Comparison of ENCODE assay signal across 9 mouse cellular contexts in genomic region chr13:51842191-51842590, GRCm38 (mm10). TPM values are rescaled to one million over a fixed set of nuclear protein-coding genes. Genes with fewer than 3 reads are reported as not detected.
DNase-seq lines count a peak whose midpoint lies in the region; ATAC-seq lines count a peak whose summit lies in the region.
"Had no signal": no experiment of that assay in that cellular context is flagged by ENCODE, and none has a peak within 500 bp of the region (broad histone marks: within the 10 kb centered on the region; RNA-seq: fewer than 3 reads in every experiment).

No protein-coding gene starts in this region.

- 9% methylated on average over 5 of the region's 5 CpGs for WGBS in liver, embryonic 11.5 days
- WGBS in hindbrain, embryonic 12.5 days, result 7% methylated on average over 5 of the region's 5 CpGs
- 5% methylated on average over 5 of the region's 5 CpGs for WGBS in midbrain, embryonic 14.5 days

- peak overlapping the region; percentile 94 for H3K27ac ChIP-seq in liver, embryonic 11.5 days (ENCODE audit: low read depth, low read length)
- H3K27ac ChIP-seq in hindbrain, embryonic 12.5 days, result no peak overlapping the region
- H3K27ac ChIP-seq in midbrain, embryonic 14.5 days (replicated peaks; ENCODE audit: low read depth, low read length), result no peak overlapping the region

- DNase-seq in liver, embryonic 11.5 days (ENCODE audit: low spot score), result no peak
- DNase-seq in liver, result no peak
- DNase-seq in embryo, embryonic 11 days, result peak; percentile 70
- DNase-seq in midbrain, embryonic 14.5 days, result peak; percentile 54
- DNase-seq in gastrocnemius, postnatal 10 days, result no peak
- no peak for DNase-seq in adrenal gland, adult 18-20 months (ENCODE audit: low spot score in 2 of 2)
- no peak for DNase-seq in adrenal gland, postnatal 10 days
- DNase-seq: heart, postnatal 14 days had no signal

- peaks cover 2% of the 10 kb centered on the region; the same call in 1 of the 2 replicates for H3K27me3 ChIP-seq in liver, embryonic 11.5 days (replicated peaks; ENCODE audit: control insufficient read depth, insufficient read depth, low read length)
- peaks cover 69% of the 10 kb centered on the region for H3K27me3 ChIP-seq in hindbrain, embryonic 12.5 days
- H3K27me3 ChIP-seq in midbrain, embryonic 14.5 days (ENCODE audit: control insufficient read depth, insufficient read depth, low read length), result peaks cover 40% of the 10 kb centered on the region

- peak overlapping the region; percentile 32 for H3K4me3 ChIP-seq in liver, embryonic 11.5 days (ENCODE audit: low read depth, low read length)
- no peak overlapping the region for H3K4me3 ChIP-seq in hindbrain, embryonic 12.5 days
- no peak overlapping the region for H3K4me3 ChIP-seq in midbrain, embryonic 14.5 days (replicated peaks; ENCODE audit: low read depth, low read length)

- ATAC-seq in liver, embryonic 11.5 days (replicated peaks; ENCODE audit: low FRiP score), result no peak
- ATAC-seq in hindbrain, embryonic 12.5 days (ENCODE audit: low FRiP score), result no peak
- no peak for ATAC-seq in midbrain, embryonic 14.5 days (ENCODE audit: low FRiP score, low TSS enrichment)

- H3K9me3 ChIP-seq in liver, embryonic 11.5 days (ENCODE audit: control insufficient read depth, low read length), result no peaks in the 10 kb centered on the region
- H3K9me3 ChIP-seq in hindbrain, embryonic 12.5 days (replicated peaks), result no peaks in the 10 kb centered on the region
- no peaks in the 10 kb centered on the region for H3K9me3 ChIP-seq in midbrain, embryonic 14.5 days (ENCODE audit: control insufficient read depth, low read length)

- H3K9ac ChIP-seq in liver, embryonic 11.5 days (ENCODE audit: low read depth, low read length), result peak overlapping the region; percentile 67
- no peak overlapping the region for H3K9ac ChIP-seq in hindbrain, embryonic 12.5 days
- H3K9ac ChIP-seq in midbrain, embryonic 14.5 days (replicated peaks; ENCODE audit: low read length), result no peak overlapping the region

- H3K4me1 ChIP-seq in liver, embryonic 11.5 days (replicated peaks; ENCODE audit: control insufficient read depth, insufficient read depth, low read length), result peaks cover 43% of the 10 kb centered on the region
- peaks cover 40% of the 10 kb centered on the region for H3K4me1 ChIP-seq in hindbrain, embryonic 12.5 days
- peaks cover 20% of the 10 kb centered on the region for H3K4me1 ChIP-seq in midbrain, embryonic 14.5 days (ENCODE audit: control insufficient read depth, insufficient read depth, low read length)

- no peaks in the 10 kb centered on the region for H3K36me3 ChIP-seq in liver, embryonic 11.5 days (ENCODE audit: control insufficient read depth, insufficient read depth, low read length)
- H3K36me3 ChIP-seq in hindbrain, embryonic 12.5 days, result no peaks in the 10 kb centered on the region
- H3K36me3 ChIP-seq in midbrain, embryonic 14.5 days (ENCODE audit: control insufficient read depth, insufficient read depth, low read length), result no peaks in the 10 kb centered on the region

- peak overlapping the region; percentile 60 for H3K4me2 ChIP-seq in liver, embryonic 11.5 days
- peak overlapping the region; percentile 30 for H3K4me2 ChIP-seq in hindbrain, embryonic 12.5 days (replicated peaks)
- H3K4me2 ChIP-seq in midbrain, embryonic 14.5 days (ENCODE audit: low read length), result peak overlapping the region; percentile 4; the same call in 1 of the 2 replicates

RNA-seq across cellular contexts. Expression of gene Gadd45g, which starts 4.3 kb away (rescaled TPM):
- polyA plus RNA-seq in liver, embryonic 11.5 days (2014; fragmentation: Nextera tagmentation; extraction: Ambion mirVana), result 29.4 and 30.4 TPM in 2 replicates
- 163 and 181 TPM in 2 replicates for polyA plus RNA-seq in hindbrain, embryonic 12.5 days (2016; fragmentation: Nextera tagmentation; extraction: Ambion mirVana)
- 58.7 and 85.9 TPM in 2 replicates for polyA plus RNA-seq in midbrain, embryonic 14.5 days (2014; fragmentation: Nextera tagmentation; extraction: Ambion mirVana)
- total RNA-seq in gastrocnemius, postnatal 10 days (2021), result 10 to 100 TPM in 1 of 2 experiments, 1 to 10 TPM in 1; 8.5 to 33.5 TPM
- 10 to 100 TPM; 44.9 to 80.0 TPM for total RNA-seq in adrenal gland, adult 18-20 months (2021)
- total RNA-seq in adrenal gland, postnatal 10 days (2021), result 10 to 100 TPM; 28.4 to 87.1 TPM

RNA-seq across cellular contexts. Expression of gene Sema4d, which starts 48.6 kb away (rescaled TPM):
- 18.6 and 21.7 TPM in 2 replicates for polyA plus RNA-seq in liver, embryonic 11.5 days (2014; fragmentation: Nextera tagmentation; extraction: Ambion mirVana)
- polyA plus RNA-seq in hindbrain, embryonic 12.5 days (2016; fragmentation: Nextera tagmentation; extraction: Ambion mirVana), result 7.2 and 7.7 TPM in 2 replicates
- 11.5 and 13.3 TPM in 2 replicates for polyA plus RNA-seq in midbrain, embryonic 14.5 days (2014; fragmentation: Nextera tagmentation; extraction: Ambion mirVana)
- 100 to 1,000 TPM; 125 to 130 TPM for total RNA-seq in gastrocnemius, postnatal 10 days (2021)
- total RNA-seq in adrenal gland, adult 18-20 months (2021), result 10 to 100 TPM in 1 of 2 experiments, 1 to 10 TPM in 1; 8.0 to 13.5 TPM
- 10 to 100 TPM; 13.9 to 25.4 TPM for total RNA-seq in adrenal gland, postnatal 10 days (2021)

Comparison
In these comparisons a context has a peak if more than half of its experiments do, and no peak if none do; other contexts are left out.
1. DNase-seq: peak in embryo, embryonic 11 days (single experiment) and midbrain, embryonic 14.5 days (single experiment); none in liver, embryonic 11.5 days (single experiment), liver (single experiment), gastrocnemius, postnatal 10 days (single experiment), adrenal gland, adult 18-20 months (0 of 2) and adrenal gland, postnatal 10 days (single experiment).
2. H3K4me2 ChIP-seq: peak in every context shown above with its lines; median percentile 60 in liver, embryonic 11.5 days; 30 in hindbrain, embryonic 12.5 days; 4 in midbrain, embryonic 14.5 days.
3. RNA of gene Sema4d, which starts 48.6 kb away (total RNA-seq): 125 to 130 TPM in gastrocnemius, postnatal 10 days; 13.9 to 25.4 TPM in adrenal gland, postnatal 10 days and 8.0 to 13.5 TPM in adrenal gland, adult 18-20 months; every median in the first group is over 4 times any median in the second.